In genomic region chr2:48947761-48948160, GRCm38 (mm10) we compare ENCODE assay signal across 10 mouse cellular contexts. TPM values are rescaled to one million over a fixed set of nuclear protein-coding genes. Genes with fewer than 3 reads are reported as not detected.
DNase-seq lines count a peak whose midpoint lies in the region; ATAC-seq and TF ChIP-seq lines count a peak whose summit lies in the region.
"Had no signal": no experiment of that assay in that cellular context is flagged by ENCODE, and none has a peak within 500 bp of the region (broad histone marks: within the 10 kb centered on the region; RNA-seq: fewer than 3 reads in every experiment).

No protein-coding gene starts in this region.

- no peaks in the 10 kb centered on the region for H3K27me3 ChIP-seq in heart, embryonic 11.5 days (ENCODE audit: control insufficient read depth, insufficient read depth, low read length)
- no peaks in the 10 kb centered on the region for H3K27me3 ChIP-seq in ES-Bruce4 (ENCODE audit: control insufficient read depth, insufficient read depth, low read length, poor library complexity, severe bottlenecking)
- H3K27me3 ChIP-seq in hindbrain, embryonic 10.5 days (ENCODE audit: insufficient read depth, poor library complexity, severe bottlenecking), result no peaks in the 10 kb centered on the region
- no peaks in the 10 kb centered on the region for H3K27me3 ChIP-seq in midbrain, embryonic 10.5 days (ENCODE audit: low read depth, poor library complexity, severe bottlenecking)
- H3K27me3 ChIP-seq: Patski had no signal

- no peak for DNase-seq in heart, adult 8-10 months (ENCODE audit: low spot score)
- DNase-seq in hindbrain, embryonic 10.5 days (ENCODE audit: low spot score), result no peak
- DNase-seq in midbrain, embryonic 10.5 days (ENCODE audit: low spot score), result no peak
- DNase-seq in cerebellum, postnatal 25 days, result no peak
- DNase-seq in thymus, postnatal 25 days, result no peak
- DNase-seq: right cerebral cortex, postnatal 4 days had no signal

- 77% methylated on average over 3 of the region's 3 CpGs for WGBS in heart, embryonic 11.5 days (ENCODE audit: insufficient replicate concordance)
- WGBS in hindbrain, embryonic 10.5 days, result 75% methylated on average over 3 of the region's 3 CpGs
- WGBS in midbrain, embryonic 10.5 days, result 79% methylated on average over 3 of the region's 3 CpGs

- peaks cover 3% of the 10 kb centered on the region for H3K4me1 ChIP-seq in heart, embryonic 11.5 days (ENCODE audit: control insufficient read depth, insufficient read depth, low read length)
- H3K4me1 ChIP-seq in ES-Bruce4 (ENCODE audit: control insufficient read depth, insufficient read depth, low read length), result no peaks in the 10 kb centered on the region
- H3K4me1 ChIP-seq in hindbrain, embryonic 10.5 days (replicated peaks), result peaks cover 15% of the 10 kb centered on the region
- H3K4me1 ChIP-seq in midbrain, embryonic 10.5 days, result peaks cover 26% of the 10 kb centered on the region

- TF ChIP-seq EP300 in ES-Bruce4 (IDR thresholded peaks at IDR 0.05; ENCODE audit: insufficient read depth, low read depth, low read length), result no peak

- peak overlapping the region; percentile 71 for H3K4me3 ChIP-seq in heart, embryonic 11.5 days (ENCODE audit: low read depth, low read length)
- peak overlapping the region; percentile 48 for H3K4me3 ChIP-seq in ES-Bruce4 (ENCODE audit: low read depth, low read length)
- H3K4me3 ChIP-seq in hindbrain, embryonic 10.5 days, result peak overlapping the region; percentile 92
- peak overlapping the region; percentile 91 for H3K4me3 ChIP-seq in midbrain, embryonic 10.5 days

- peak overlapping the region; percentile 75 for H3K4me2 ChIP-seq in heart, embryonic 11.5 days

- TF ChIP-seq POLR2A in ES-Bruce4 (IDR thresholded peaks at IDR 0.05; ENCODE audit: insufficient read depth, low read length), result no peak

- no peak for ATAC-seq in heart, embryonic 11.5 days (replicated peaks; ENCODE audit: insufficient number of reproducible peaks, low FRiP score, low TSS enrichment)
- ATAC-seq in activated CD4-positive, CD25-positive, alpha-beta regulatory T cell, adult 4 months, result no peak

- no peak overlapping the region for H3K27ac ChIP-seq in heart, embryonic 11.5 days (ENCODE audit: low read depth, low read length)
- no peak overlapping the region for H3K27ac ChIP-seq in ES-Bruce4 (ENCODE audit: insufficient read depth, low read length)
- no peak overlapping the region for H3K27ac ChIP-seq in hindbrain, embryonic 10.5 days
- H3K27ac ChIP-seq in midbrain, embryonic 10.5 days (replicated peaks), result no peak overlapping the region

- no peak overlapping the region for H3K9ac ChIP-seq in heart, embryonic 11.5 days (ENCODE audit: low read depth, low read length)
- peak overlapping the region; percentile 64; the same call in 1 of the 2 replicates for H3K9ac ChIP-seq in ES-Bruce4 (ENCODE audit: low read depth, poor library complexity, severe bottlenecking)

- H3K36me3 ChIP-seq in heart, embryonic 11.5 days (ENCODE audit: control insufficient read depth, insufficient read depth, low read length), result no peaks in the 10 kb centered on the region
- no peaks in the 10 kb centered on the region for H3K36me3 ChIP-seq in ES-Bruce4 (ENCODE audit: control insufficient read depth, insufficient read depth, low read length, poor library complexity, severe bottlenecking)
- no peaks in the 10 kb centered on the region for H3K36me3 ChIP-seq in hindbrain, embryonic 10.5 days
- no peaks in the 10 kb centered on the region for H3K36me3 ChIP-seq in midbrain, embryonic 10.5 days

- no peaks in the 10 kb centered on the region for H3K9me3 ChIP-seq in heart, embryonic 11.5 days (replicated peaks; ENCODE audit: control insufficient read depth, low read length)
- no peaks in the 10 kb centered on the region for H3K9me3 ChIP-seq in ES-Bruce4 (replicated peaks; ENCODE audit: control insufficient read depth, insufficient read depth, low read length, poor library complexity, severe bottlenecking)
- no peaks in the 10 kb centered on the region for H3K9me3 ChIP-seq in hindbrain, embryonic 10.5 days
- no peaks in the 10 kb centered on the region for H3K9me3 ChIP-seq in midbrain, embryonic 10.5 days (replicated peaks)

- no peak for TF ChIP-seq CTCF in ES-Bruce4 (IDR thresholded peaks at IDR 0.05; ENCODE audit: low read depth, low read length)

RNA-seq across cellular contexts. Expression of gene Mbd5, which starts 1.5 kb away (rescaled TPM):
- polyA plus RNA-seq in heart, embryonic 11.5 days (2014; fragmentation: Nextera tagmentation; extraction: Ambion mirVana), result 19.2 and 25.5 TPM in 2 replicates
- 10 to 100 TPM; 26.0 to 35.6 (median 34.1) TPM for total RNA-seq in heart, adult 8-10 months (2022)
- polyA plus RNA-seq in ES-Bruce4 (2011; ENCODE audit: insufficient read depth, insufficient read length, low read depth, missing spikeins), result 24.7 and 26.1 TPM in 2 replicates
- polyA plus RNA-seq in hindbrain, embryonic 10.5 days (2016; fragmentation: Nextera tagmentation; extraction: Ambion mirVana), result 27.0 and 30.2 TPM in 2 replicates
- polyA plus RNA-seq in midbrain, embryonic 10.5 days (2016; fragmentation: Nextera tagmentation; extraction: Ambion mirVana), result 21.9 and 27.8 TPM in 2 replicates
- polyA plus RNA-seq in activated CD4-positive, CD25-positive, alpha-beta regulatory T cell, adult 4 months (2017; shearing (Covaris generic)), result 10 to 100 TPM; 19.8 to 23.9 TPM

RNA-seq across cellular contexts. Expression of gene Orc4, which starts 2.3 kb away (rescaled TPM):
- 96.6 and 110 TPM in 2 replicates for polyA plus RNA-seq in heart, embryonic 11.5 days (2014; fragmentation: Nextera tagmentation; extraction: Ambion mirVana)
- total RNA-seq in heart, adult 8-10 months (2022), result 10 to 100 TPM; 32.5 to 39.0 (median 34.9) TPM
- polyA plus RNA-seq in ES-Bruce4 (2011; ENCODE audit: insufficient read depth, insufficient read length, low read depth, missing spikeins), result 185 and 211 TPM in 2 replicates
- polyA plus RNA-seq in hindbrain, embryonic 10.5 days (2016; fragmentation: Nextera tagmentation; extraction: Ambion mirVana), result 104 and 113 TPM in 2 replicates
- polyA plus RNA-seq in midbrain, embryonic 10.5 days (2016; fragmentation: Nextera tagmentation; extraction: Ambion mirVana), result 115 and 118 TPM in 2 replicates
- polyA plus RNA-seq in activated CD4-positive, CD25-positive, alpha-beta regulatory T cell, adult 4 months (2017; shearing (Covaris generic)), result 100 to 1,000 TPM; 103 to 115 TPM
